Mouse (Mus musculus) CD4-positive, CD25-positive, alpha-beta regulatory T cell, adult 4 months (primary cell): ENCODE results near the gene Fam174a. TPM values are rescaled to one million over a fixed set of nuclear protein-coding genes. Genes with fewer than 3 reads are reported as not detected.

Experiments used
- ATAC-seq: one replicate; pipeline ENCODE4 v1.8.0; 2017
- polyA plus RNA-seq, 2 experiments: library from polyadenylated mRNA; unstranded; fragments of 100-300 nt; shearing (Covaris generic); gene quantifications; one replicate each; pipeline ENCODE4 v1.2.1; 2017

Gene Fam174a
- polyA plus RNA-seq: 1 to 10 TPM; 3.0 to 3.5 TPM

DNA sequence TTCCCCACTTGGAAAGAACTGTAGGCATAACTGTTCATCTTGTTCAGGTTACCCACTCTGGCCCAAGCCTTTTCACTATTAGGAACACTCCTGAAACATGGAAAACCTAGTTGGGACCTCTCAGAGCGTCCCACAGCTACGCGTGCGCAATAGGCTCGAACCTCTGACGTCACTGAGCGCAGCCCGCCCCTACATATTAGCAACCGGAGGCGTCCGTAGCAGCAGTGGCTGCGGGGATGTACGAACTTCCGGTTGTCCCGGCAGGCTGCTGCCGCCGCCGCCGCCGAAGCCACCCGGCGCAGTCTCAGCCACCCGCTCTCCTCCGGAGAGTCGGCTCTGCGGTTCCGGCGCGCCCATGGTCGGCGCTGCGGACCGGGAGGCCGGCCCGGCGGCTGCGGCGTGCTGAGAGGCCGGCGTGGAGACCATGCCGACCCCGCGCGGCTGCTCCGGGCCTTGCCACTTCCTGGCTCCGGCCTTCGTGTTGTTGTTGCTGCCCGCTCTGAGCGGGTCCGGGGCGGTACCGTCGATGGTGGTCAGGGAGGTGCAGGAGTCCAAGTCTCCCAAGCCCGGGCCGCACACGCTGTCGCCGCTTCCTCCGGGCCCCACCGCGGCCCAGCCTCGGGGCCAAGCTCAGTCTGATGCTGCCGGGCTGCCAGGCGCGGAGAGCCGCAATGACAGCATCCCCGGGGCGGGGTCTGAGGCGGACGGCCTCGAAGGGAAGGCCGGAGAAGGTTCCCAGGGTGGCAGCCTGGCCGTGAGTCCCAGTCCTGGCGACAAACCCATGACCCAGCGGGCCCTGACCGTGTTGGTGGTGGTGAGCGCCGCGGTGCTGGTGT is at the start of gene Fam174a:
Gene Fam174a, plus strand, starts transcription at position 231 of the 836 bp plus-strand sequence.
- peak; percentile 94 for ATAC-seq

DNA sequence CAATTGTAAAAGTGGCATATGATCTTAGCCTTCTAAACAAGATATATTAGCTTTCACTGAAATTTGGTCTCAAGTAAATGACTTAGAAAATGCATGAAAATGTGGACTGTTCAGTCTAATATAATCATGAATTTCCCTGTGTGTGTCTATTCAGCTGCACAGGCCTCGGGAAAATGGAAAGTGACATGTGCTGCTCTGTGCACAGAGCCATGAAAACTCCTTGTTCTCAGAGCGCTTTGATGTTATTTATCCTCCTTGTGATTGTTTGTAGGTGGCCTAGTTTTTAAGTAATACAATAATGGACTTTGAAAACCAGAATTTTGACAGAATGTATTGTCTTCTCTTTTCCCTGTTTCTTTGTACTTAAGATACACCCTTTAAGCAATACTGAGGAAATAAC is 49.6 kb upstream of the Fam174a start:
- no peak for ATAC-seq

DNA sequence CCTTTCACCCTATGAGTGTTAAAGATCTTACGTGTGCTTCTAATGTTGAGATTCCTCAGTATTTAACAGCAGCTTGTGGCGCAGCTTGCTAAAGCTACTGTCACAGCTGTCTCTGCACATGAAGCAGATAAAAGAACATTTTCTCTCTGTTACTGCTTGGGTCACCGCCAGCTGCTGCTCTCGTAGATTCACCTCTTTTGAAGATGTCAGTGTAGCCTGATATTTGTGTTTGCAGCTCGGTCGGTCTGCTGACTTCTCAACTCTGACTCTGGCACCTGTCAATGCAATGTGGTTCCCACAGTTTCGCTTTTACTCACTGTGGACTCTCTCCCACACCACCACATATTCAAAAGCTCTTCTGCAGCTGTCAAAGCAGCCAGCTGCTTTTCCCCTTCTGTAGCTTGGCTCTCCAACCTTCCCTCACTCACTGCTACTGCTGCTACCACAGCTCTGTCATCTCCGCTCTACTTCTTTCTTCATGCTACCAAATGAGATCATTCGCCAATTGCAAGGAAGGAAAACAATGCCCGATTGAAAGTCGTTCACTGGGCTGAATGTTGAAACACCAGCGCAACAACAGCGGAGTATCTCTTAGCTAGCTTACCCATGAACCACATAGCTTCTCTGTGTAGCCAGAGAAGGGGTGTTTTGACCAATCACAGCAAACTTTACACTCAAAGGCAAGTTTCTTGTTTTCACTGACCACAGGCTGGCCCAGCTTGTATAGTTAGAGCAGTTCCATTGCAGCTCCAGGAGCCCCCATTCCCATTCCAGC is 45.3 kb upstream of the Fam174a start:
- ATAC-seq: peak; percentile 82

DNA sequence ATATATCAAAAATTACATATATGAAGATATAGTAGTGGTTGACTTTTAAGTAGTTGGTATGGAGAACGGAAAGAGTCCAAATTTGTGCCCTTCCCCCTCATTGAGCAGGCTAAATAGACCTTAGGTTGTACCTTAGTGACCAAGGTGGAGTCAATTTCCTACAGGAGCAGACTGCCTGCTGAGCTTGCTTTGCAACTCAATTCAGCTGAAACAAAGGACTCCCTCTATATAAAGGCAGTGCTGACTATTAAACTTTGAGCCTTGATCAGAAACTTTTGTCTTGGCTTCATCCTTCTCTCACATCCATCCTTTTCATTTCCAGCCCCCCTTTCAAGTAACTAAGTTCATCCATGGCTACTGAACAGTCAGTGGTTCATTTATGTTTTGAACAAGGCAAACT is 40.1 kb upstream of the Fam174a start:
- ATAC-seq: no peak

DNA sequence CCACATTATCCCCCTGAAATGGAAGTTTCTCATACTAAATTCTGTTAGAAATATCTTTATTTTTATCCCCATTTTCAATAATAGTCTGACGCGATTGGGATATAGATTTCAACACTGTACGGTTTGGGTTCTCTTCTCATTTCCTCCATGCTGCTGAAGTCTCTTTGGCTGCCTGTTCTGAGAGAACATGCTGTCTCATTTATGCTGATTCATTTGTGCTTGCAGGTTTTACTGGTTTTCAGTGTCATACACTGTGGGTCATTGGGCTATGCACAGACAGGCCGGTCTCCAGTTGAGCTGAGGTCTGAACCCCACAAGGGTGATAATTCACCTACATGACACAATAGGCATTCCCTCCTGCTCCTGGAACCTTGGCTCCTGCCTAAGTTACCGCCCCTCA is 5.1 kb upstream of the Fam174a start:
- ATAC-seq: no peak

DNA sequence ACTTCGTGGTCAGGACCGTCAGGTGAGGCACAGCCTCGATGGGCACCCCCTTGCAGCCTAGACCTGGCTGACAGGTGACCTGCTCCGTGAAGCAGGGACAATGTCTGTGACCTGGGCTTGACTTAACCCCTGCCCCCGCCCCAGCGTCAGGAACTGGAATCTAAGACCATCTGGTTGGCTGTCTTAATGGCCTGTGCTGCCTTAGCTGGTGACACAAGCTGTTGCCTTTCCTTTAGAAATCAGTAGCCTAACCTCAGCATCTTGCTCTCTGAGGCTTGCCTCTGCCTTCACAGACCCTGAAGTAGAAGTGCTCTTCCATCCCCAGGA is 769 bp downstream of the Fam174a start:
- ATAC-seq: peak; percentile 24

DNA sequence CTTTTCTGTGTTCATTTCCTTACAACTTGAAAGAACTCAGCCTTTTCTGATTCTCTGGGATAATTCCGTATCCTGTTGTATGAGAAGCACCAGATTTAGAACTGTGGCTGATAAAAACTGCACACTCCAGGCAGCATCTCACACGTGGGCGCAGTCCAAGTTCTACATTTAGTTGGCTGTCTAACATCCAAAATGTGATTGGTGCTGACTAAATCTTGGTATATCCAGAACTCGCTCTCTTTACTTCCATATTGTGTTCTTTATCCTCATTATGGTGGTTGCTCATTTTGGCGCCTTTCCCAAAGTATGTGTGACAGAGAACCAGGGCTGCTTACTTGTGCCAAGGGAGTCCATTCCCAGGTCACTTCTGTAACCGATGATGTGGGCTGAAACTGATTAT is 2.6 kb downstream of the Fam174a start:
- ATAC-seq: no peak

DNA sequence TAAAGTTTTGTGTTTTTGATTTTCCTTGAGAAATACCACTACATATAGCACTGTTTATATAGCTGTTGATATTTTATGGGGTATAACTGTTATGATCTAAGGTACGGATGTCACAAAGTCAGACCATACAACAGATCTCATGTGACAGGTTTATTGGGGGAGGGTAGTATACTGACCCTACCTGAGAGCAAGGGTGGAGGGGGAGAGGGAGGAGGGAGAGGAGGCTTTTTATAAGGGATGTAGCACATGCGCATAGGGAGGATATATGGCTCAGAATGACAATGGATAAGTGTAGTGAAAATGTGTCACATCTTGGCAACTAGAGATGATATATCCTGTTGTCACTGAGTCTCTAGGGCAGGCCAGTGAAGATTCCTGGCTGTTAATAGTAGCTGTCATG is 8.8 kb downstream of the Fam174a start:
- no peak for ATAC-seq

DNA sequence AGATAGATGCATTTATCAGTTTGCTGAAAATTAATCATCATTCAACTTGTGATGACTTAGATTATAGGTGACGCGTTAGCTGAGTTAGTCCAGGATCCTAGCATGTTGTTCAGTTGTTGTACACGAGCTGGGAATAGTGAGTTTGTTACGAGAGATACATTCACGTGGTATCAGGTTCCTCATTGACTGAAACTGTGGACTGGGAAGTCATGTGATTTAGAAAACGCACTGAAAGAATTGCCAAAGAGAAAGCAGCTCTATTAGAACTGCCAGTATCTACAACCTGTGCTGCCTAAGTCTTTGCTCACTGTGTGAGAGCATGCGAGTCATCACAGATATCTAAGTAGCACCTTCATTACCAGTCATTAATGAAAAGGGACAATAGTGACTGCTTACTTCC is 9.6 kb downstream of the Fam174a start:
- ATAC-seq: no peak

DNA sequence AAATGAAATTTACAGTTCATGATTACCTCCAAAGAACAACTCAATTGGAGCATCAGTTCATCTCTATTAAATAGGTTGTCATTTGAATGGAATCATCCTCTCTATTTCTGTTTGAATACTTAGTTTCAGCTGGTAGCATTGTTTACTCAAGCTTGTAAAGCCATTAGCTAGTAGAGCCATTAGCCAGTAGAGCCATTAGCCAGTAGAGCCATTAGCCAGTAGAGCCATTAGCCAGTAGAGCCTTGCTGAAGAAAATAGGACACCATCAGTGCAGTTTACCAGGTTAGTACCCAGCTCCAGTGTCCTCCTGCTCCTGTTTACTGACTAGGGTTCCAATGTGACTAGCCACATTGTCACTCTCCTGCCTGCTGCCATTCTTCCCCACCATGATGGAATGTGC is 13.4 kb downstream of the Fam174a start:
- no peak for ATAC-seq

DNA sequence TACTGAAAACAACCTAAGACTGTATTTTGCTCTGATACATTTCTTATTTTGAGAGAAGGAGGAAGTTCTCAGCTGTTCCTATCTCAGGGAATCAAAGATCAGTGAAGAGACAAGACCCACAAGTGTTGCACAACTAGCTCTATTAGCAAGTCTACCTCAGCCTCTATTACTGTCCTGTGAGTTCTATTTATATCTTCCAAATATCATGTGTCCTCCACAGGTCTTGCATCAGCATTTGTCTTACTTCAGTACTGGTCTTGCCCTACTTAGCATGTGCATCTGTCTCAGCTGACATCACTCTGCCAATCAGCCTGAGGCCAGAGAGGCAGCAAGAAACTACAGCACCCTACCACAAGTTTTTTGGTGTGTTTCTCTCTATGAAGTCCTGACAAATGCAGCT is 26.2 kb downstream of the Fam174a start:
- ATAC-seq: no peak

DNA sequence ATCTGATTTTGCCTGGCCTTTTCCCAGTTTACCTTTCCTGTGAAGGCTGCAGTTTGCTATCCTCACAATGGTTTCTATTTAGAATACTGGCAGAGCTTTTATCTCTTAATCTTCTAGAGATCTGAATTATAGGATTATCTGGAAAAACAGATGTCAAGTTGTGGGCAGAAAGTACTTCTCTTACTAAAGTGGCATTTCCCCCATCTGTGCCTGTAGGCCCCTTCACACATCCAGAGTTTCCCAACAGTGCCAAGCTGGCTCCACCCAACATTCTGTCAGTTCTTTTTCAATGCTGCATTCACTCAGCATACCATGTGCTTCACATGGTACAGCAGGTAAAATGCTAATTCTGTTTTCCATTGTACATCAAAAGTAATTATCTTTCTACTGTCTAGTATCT is 28.8 kb downstream of the Fam174a start:
- no peak for ATAC-seq

DNA sequence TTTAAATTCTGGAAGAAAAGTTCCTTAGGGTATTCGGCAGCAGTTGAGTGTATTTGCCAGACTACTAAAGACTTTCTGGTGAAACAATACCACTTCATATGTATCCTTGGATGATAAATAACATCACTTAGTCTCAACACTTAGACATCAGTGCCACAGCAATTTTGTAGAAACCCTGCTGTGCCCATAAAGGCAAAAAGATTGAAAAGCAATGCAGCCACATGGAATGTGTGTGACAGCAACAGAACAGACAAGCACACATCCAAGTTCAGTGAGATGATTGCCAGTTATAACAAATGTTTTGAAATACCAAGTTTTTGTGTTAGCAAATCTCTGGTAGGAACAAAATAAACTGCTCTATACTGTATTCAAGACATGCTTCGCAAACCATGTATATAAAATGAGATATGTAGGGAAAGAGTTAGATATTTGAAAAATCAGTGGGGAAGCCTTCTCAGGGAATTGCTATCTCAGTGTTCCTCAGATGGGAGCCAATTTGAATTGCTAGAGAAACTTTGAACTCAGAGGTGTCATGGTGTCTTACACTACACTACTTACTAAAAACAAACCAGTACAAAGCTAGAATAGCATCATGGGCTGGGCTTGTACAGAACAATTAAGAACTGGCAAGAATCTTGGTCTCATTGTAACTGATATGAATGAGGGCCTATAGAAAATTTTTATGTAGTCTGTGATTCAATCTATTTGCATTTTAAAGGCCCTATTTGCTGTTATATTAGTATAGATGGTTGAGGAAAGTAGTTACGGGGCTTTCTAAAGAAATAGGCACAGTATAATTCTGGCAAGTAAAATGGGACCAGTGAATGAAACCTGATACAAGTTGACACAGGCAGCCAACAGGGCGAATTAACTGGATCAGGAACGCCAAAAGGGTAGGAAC is 30.4 kb downstream of the Fam174a start:
- ATAC-seq: no peak

DNA sequence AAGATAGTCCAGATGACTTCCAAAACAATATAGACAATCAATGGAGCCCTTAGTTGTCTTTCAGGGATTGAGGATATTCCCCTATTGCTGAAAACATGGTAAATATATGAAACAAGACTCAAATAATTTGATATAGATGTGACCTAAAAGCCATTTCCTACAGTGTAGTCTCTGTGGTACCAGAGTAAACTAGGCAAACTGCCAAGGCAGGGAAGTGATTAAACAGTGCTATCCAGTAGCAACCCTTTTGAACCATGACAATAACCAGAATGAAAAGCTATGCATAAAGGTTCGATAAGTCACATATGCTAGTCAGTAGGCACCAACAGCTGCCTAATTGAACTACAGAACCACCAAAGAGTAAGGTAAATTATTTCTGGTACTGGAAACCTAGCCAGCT is 40.7 kb downstream of the Fam174a start:
- ATAC-seq: no peak

DNA sequence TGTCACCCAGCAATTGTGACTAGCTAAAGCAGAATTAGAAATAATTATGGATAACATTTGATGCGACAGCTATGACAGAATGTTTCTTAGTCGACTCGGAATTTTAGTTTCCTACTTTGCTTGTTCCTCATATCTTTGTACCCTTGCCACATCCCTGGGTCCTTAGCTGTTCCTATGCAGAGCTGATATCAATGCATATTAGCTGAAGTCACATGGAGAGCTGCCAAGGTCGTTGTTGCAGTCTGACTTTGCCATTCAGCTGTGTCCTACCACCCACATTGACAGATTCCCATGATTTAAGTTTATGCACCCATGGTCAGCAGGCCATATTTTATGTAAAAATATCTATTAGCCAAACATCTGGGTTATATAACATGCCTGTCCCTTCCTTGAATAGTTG is 43.5 kb downstream of the Fam174a start:
- no peak for ATAC-seq

DNA sequence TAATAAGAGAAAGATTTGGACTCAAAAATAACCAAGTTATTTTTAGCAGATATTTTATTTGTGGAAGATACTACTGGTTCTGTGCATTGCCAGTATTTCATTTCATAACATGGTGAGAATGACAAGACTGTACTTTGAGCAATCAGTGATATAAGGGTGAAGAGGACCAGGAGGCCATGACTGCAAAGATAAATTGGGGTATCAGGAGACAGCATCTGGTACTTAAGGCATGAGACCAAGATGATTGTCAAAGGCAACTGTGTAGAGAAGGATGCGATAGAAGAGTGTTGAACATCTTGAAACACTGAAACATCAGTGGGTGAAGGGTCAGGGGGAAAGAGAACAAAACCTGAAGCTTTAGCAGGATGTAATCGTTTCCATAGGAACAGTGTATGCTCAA is 50.3 kb downstream of the Fam174a start:
- ATAC-seq: no peak

DNA sequence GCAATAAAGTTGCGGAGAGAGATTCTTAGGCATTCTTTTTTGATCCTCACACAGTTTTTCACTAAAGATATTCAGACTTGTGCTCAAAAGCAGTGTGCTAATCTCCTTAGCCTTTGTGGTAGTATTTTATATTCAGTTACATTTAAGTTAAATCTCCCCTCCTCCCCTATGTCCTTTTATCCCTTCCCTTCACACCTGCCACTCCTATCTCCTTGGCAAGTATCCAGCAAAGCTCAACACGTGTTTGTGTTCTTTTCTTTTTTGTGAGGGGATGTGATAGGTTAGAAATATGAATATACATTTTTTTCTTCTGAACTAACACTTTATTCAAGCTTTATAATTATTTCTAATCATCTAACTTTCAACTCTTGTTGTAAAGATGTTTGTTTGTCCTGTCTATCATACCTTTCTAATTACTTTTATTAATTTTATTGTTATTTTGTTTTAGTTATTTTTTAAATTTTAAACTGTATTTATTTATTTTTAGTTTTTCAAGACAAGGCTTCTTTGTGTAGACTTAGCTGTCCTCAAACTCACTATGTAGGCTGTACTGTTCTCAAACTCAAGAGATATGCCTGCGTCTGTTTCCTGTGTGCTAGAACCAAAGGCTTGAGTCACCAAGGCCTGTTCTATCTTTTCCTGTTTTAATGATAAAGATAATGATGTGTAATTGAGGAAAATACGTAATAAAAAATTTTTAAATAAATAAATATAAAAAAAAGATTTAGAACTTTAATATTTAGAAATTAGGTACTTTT is 53.4 kb downstream of the Fam174a start:
- no peak for ATAC-seq

DNA sequence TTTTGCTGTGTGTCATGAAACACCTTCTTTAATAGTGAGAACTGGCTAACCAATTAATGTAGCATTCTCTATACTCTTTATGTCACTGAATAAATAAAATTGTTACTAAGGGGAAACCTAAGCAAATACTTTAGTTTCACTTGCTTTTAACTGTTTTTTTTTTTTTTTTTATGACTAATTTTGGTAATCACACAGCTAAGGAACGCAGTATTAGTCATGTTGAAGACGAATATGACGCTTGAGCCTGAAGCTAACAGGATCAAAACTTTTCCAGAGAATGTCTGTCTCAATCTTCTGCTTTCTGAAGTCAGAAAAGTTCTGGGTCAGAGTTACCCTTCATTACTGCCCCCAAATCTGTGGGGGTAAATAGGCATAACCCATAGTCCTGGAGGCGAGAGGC is 54.3 kb downstream of the Fam174a start:
- peak; percentile 37 for ATAC-seq

DNA sequence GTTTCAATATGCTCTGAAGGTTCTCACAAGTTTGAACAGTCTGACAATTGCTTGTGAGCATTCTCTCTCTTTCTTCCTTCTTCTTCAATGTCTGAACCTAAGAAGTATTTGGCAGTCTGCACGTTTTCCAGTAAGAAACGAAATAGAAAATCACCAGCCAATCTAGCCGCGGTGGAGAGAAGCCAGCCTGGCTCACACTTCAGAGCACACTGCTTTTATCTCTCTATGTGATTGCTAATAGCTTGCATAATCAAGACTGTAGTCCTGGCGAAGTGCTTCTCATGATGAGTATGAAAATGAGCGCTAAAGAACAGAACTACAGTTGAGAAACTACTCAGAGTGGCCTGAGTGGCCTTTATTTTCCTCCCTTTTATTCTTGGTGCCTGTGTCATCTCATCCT is 62.0 kb downstream of the Fam174a start:
- no peak for ATAC-seq

DNA sequence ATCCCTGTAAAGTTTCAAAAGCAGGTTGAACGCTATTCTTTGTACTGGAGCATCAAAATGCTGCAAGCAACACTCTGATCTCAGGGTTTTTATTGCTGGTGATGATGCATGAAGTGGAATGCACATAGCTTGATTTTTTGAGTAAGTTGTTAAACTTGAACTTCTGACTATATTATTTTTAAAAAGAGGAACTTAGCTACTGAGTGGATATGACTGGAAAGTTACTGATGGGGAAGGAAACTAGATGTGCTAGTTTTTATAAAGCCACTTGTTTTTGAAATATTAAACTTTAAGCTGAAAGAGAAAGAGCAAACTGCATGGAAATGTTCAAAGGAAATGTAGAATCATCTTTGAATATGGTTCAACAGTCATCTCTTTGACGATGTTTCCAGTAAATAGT is 67.6 kb downstream of the Fam174a start:
- ATAC-seq: no peak
